9 mouse cellular contexts compared by ENCODE assay signal in genomic region chr3:28107446-28108004, GRCm38 (mm10).
A peak's percentile ranks its signal among the peaks of the same experiment; 100 is the strongest.
DNase-seq lines count a peak whose midpoint lies in the region; ATAC-seq and TF ChIP-seq lines count a peak whose summit lies in the region.
"Had no signal": no experiment of that assay in that cellular context is flagged by ENCODE, and none has a peak within 500 bp of the region (broad histone marks: within the 10 kb centered on the region; RNA-seq: fewer than 3 reads in every experiment).

No protein-coding gene starts in this region.

- TF ChIP-seq EP300 in heart, postnatal 0 days (IDR thresholded peaks at IDR 0.05; ENCODE audit: low read depth): no peak

- H3K4me1 ChIP-seq in heart, postnatal 0 days (ENCODE audit: control insufficient read depth, insufficient read depth): peaks cover 9% of the 10 kb centered on the region; the same call in 1 of the 2 replicates
- H3K4me1 ChIP-seq: embryonic facial prominence, embryonic 13.5 days had no signal

- no peaks in the 10 kb centered on the region for H3K9me3 ChIP-seq in heart, postnatal 0 days (replicated peaks; ENCODE audit: control insufficient read depth, low read length)
- H3K9me3 ChIP-seq: embryonic facial prominence, embryonic 13.5 days had no signal

- H3K36me3 ChIP-seq in heart, postnatal 0 days (replicated peaks; ENCODE audit: control insufficient read depth, insufficient read depth, low read length): no peaks in the 10 kb centered on the region
- H3K36me3 ChIP-seq: embryonic facial prominence, embryonic 13.5 days had no signal

- DNase-seq in thymus, postnatal 14 days: peak; percentile 11
- no peak for DNase-seq in thymus, postnatal 36 days
- peak; percentile 70 for DNase-seq in embryo, embryonic 10 days (ENCODE audit: low spot score)
- DNase-seq in heart, postnatal 0 days (ENCODE audit: low spot score): peak; percentile 85
- DNase-seq in kidney, postnatal 25 days: peak; percentile 54 to 61
- peak; percentile 68 for DNase-seq in lung, postnatal 10 days
- DNase-seq in right cerebral cortex, postnatal 25 days: peak; percentile 33
- no peak for DNase-seq in spleen, adult 18-20 months

- no peak overlapping the region for H3K4me3 ChIP-seq in heart, postnatal 0 days (ENCODE audit: low read depth, low read length)
- H3K4me3 ChIP-seq: embryonic facial prominence, embryonic 13.5 days had no signal

- peak; percentile 93 for TF ChIP-seq CTCF in heart, postnatal 0 days (IDR thresholded peaks at IDR 0.05; ENCODE audit: low read depth)

- peak; percentile 70 for ATAC-seq in heart, postnatal 0 days (ENCODE audit: insufficient read depth, low read depth)

- H3K9ac ChIP-seq in heart, postnatal 0 days (replicated peaks; ENCODE audit: low read depth, low read length): no peak overlapping the region
- H3K9ac ChIP-seq: embryonic facial prominence, embryonic 13.5 days had no signal

- no peaks in the 10 kb centered on the region for H3K27me3 ChIP-seq in heart, postnatal 0 days (ENCODE audit: control insufficient read depth, insufficient read depth, low read length)
- H3K27me3 ChIP-seq: embryonic facial prominence, embryonic 13.5 days had no signal

- WGBS in heart, postnatal 0 days: 18% methylated on average over 6 of the region's 6 CpGs

- no peak overlapping the region for H3K27ac ChIP-seq in heart, postnatal 0 days (ENCODE audit: low read depth)
- H3K27ac ChIP-seq: embryonic facial prominence, embryonic 13.5 days had no signal

- H3K4me2 ChIP-seq in heart, postnatal 0 days (ENCODE audit: low read depth, low read length): no peak overlapping the region
- H3K4me2 ChIP-seq: embryonic facial prominence, embryonic 13.5 days had no signal

Comparison
In these comparisons a context has a peak if more than half of its experiments do, and no peak if none do; other contexts are left out.
1. DNase-seq: peak in thymus, postnatal 14 days (single experiment), embryo, embryonic 10 days (single experiment), heart, postnatal 0 days (single experiment), kidney, postnatal 25 days (2 of 2), lung, postnatal 10 days (single experiment) and right cerebral cortex, postnatal 25 days (single experiment); none in thymus, postnatal 36 days (0 of 2) and spleen, adult 18-20 months (0 of 2).